Mouse (Mus musculus): ENCODE results near the gene Tmod3. TPM values are rescaled to one million over a fixed set of nuclear protein-coding genes. Genes with fewer than 3 reads are reported as not detected.
"Not testable (repeated sequence)": the region's sequence is repeated elsewhere in the genome, so short reads cannot be mapped to it uniquely, and the experiment has no call there.

The Tmod3 gene
- polyA plus RNA-seq, 1 experiment: 58.9 TPM

- TF ChIP-seq POLR2A (IDR thresholded peaks at IDR 0.05; ENCODE audit: borderline replicate concordance, extremely low read depth, insufficient read depth, insufficient read length, poor library complexity, severe bottlenecking) (no peak), CTCF (IDR thresholded peaks at IDR 0.05; ENCODE audit: borderline replicate concordance, extremely low read depth, insufficient read depth, insufficient read length) (no peak)
- peak; percentile 64 for DNase-seq (ENCODE audit: low read depth)
Observed at GRCm38 (mm10) chr9:75523646-75524045, 35.8 kb downstream of the Tmod3 start.

GRCm38 (mm10) chr9:75522217-75522616 is 37.2 kb downstream of the Tmod3 start:
- DNase-seq (ENCODE audit: low read depth): no peak
- TF ChIP-seq POLR2A (IDR thresholded peaks at IDR 0.05; ENCODE audit: borderline replicate concordance, extremely low read depth, insufficient read depth, insufficient read length, poor library complexity, severe bottlenecking) (no peak), CTCF (IDR thresholded peaks at IDR 0.05; ENCODE audit: borderline replicate concordance, extremely low read depth, insufficient read depth, insufficient read length) (no peak)

GRCm38 (mm10) chr9:75521788-75522187 is 37.7 kb downstream of the Tmod3 start:
- DNase-seq (ENCODE audit: low read depth): peak; percentile 84
- TF ChIP-seq POLR2A (IDR thresholded peaks at IDR 0.05; ENCODE audit: borderline replicate concordance, extremely low read depth, insufficient read depth, insufficient read length, poor library complexity, severe bottlenecking): no peak
- TF ChIP-seq CTCF (IDR thresholded peaks at IDR 0.05; ENCODE audit: borderline replicate concordance, extremely low read depth, insufficient read depth, insufficient read length): peak; percentile 64; the same call in 1 of the 2 replicates

GRCm38 (mm10) chr9:75520940-75521339 is 38.5 kb downstream of the Tmod3 start:
- TF ChIP-seq CTCF (IDR thresholded peaks at IDR 0.05; ENCODE audit: borderline replicate concordance, extremely low read depth, insufficient read depth, insufficient read length) (no peak), POLR2A (IDR thresholded peaks at IDR 0.05; ENCODE audit: borderline replicate concordance, extremely low read depth, insufficient read depth, insufficient read length, poor library complexity, severe bottlenecking) (no peak)
- DNase-seq (ENCODE audit: low read depth): no peak

GRCm38 (mm10) chr9:75517751-75518150 is 41.7 kb downstream of the Tmod3 start:
- TF ChIP-seq POLR2A (IDR thresholded peaks at IDR 0.05; ENCODE audit: borderline replicate concordance, extremely low read depth, insufficient read depth, insufficient read length, poor library complexity, severe bottlenecking) (no peak), CTCF (IDR thresholded peaks at IDR 0.05; ENCODE audit: borderline replicate concordance, extremely low read depth, insufficient read depth, insufficient read length) (no peak)
- DNase-seq (ENCODE audit: low read depth): no peak

- DNase-seq (ENCODE audit: low read depth): peak; percentile 86
- TF ChIP-seq CTCF (IDR thresholded peaks at IDR 0.05; ENCODE audit: borderline replicate concordance, extremely low read depth, insufficient read depth, insufficient read length) (peak; percentile 78; the same call in 1 of the 2 replicates), POLR2A (IDR thresholded peaks at IDR 0.05; ENCODE audit: borderline replicate concordance, extremely low read depth, insufficient read depth, insufficient read length, poor library complexity, severe bottlenecking) (no peak)
Observed at GRCm38 (mm10) chr9:75515464-75516113, 43.9 kb downstream of the Tmod3 start.

- no peak for TF ChIP-seq POLR2A (IDR thresholded peaks at IDR 0.05; ENCODE audit: borderline replicate concordance, extremely low read depth, insufficient read depth, insufficient read length, poor library complexity, severe bottlenecking)
- TF ChIP-seq CTCF (IDR thresholded peaks at IDR 0.05; ENCODE audit: borderline replicate concordance, extremely low read depth, insufficient read depth, insufficient read length): no peak
Observed at GRCm38 (mm10) chr9:75511236-75511939, 48.1 kb downstream of the Tmod3 start.

GRCm38 (mm10) chr9:75504311-75504710 is 55.1 kb downstream of the Tmod3 start:
- TF ChIP-seq CTCF (IDR thresholded peaks at IDR 0.05; ENCODE audit: borderline replicate concordance, extremely low read depth, insufficient read depth, insufficient read length) (no peak), POLR2A (IDR thresholded peaks at IDR 0.05; ENCODE audit: borderline replicate concordance, extremely low read depth, insufficient read depth, insufficient read length, poor library complexity, severe bottlenecking) (no peak)
- DNase-seq (ENCODE audit: low read depth): no peak

More at GRCm38 (mm10) chr9:75511236-75511939, 48.1 kb downstream of the Tmod3 start:
- peak; percentile 84 for DNase-seq (ENCODE audit: low read depth)

GRCm38 (mm10) chr9:75498571-75498970 is 60.9 kb downstream of the Tmod3 start:
- no peak for DNase-seq (ENCODE audit: low read depth)
- no peak for TF ChIP-seq POLR2A (IDR thresholded peaks at IDR 0.05; ENCODE audit: borderline replicate concordance, extremely low read depth, insufficient read depth, insufficient read length, poor library complexity, severe bottlenecking)
- TF ChIP-seq CTCF (IDR thresholded peaks at IDR 0.05; ENCODE audit: borderline replicate concordance, extremely low read depth, insufficient read depth, insufficient read length): no peak

GRCm38 (mm10) chr9:75495945-75496344 is 63.5 kb downstream of the Tmod3 start:
- no peak for TF ChIP-seq CTCF (IDR thresholded peaks at IDR 0.05; ENCODE audit: borderline replicate concordance, extremely low read depth, insufficient read depth, insufficient read length)
- TF ChIP-seq POLR2A (IDR thresholded peaks at IDR 0.05; ENCODE audit: borderline replicate concordance, extremely low read depth, insufficient read depth, insufficient read length, poor library complexity, severe bottlenecking): no peak
- peak; percentile 20 for DNase-seq (ENCODE audit: low read depth)

- DNase-seq (ENCODE audit: low read depth): no peak
- TF ChIP-seq CTCF (IDR thresholded peaks at IDR 0.05; ENCODE audit: borderline replicate concordance, extremely low read depth, insufficient read depth, insufficient read length) (no peak), POLR2A (IDR thresholded peaks at IDR 0.05; ENCODE audit: borderline replicate concordance, extremely low read depth, insufficient read depth, insufficient read length, poor library complexity, severe bottlenecking) (no peak)
Observed at GRCm38 (mm10) chr9:75494407-75495005, 65.0 kb downstream of the Tmod3 start.

- not testable (repeated sequence) for DNase-seq (ENCODE audit: low read depth)
Observed at GRCm38 (mm10) chr9:75488255-75488654, 71.2 kb downstream of the Tmod3 start.

All from brain, embryonic 14.5 days (tissue).